Mouse (Mus musculus) adrenal gland, adult 18-20 months (tissue): ENCODE data around the gene Hspb11. TPM values are rescaled to one million over a fixed set of nuclear protein-coding genes. Genes with fewer than 3 reads are reported as not detected.

Experiments used
- DNase-seq, 2 experiments: peaks; one replicate each; pipeline ENCODE4 v3.0.0; 2021 to 2022; ENCODE audit warnings: low spot score in 2 of 2
- total RNA-seq, 2 experiments: library from RNA; stranded (reverse); gene quantifications; 1 replicate in 1 of 2; 2 replicates in 1 of 2; pipeline ENCODE4 v1.2.3; 2021

Hspb11 gene
- total RNA-seq, 2 experiments from 2014 or later: 17.3 to 20.3 TPM

GRCm38 (mm10) chr4:107248061-107248460 is 5.3 kb upstream of the Hspb11 start:
- no peak for DNase-seq

- no peak for DNase-seq
These were observed 3.9 kb upstream of the Hspb11 start for GRCm38 (mm10) chr4:107249471-107249870.

GRCm38 (mm10) chr4:107250494-107250893 is 2.9 kb upstream of the Hspb11 start:
- DNase-seq: peak in 1 of 2 experiments; percentile 15

- peak in 1 of 2 experiments; percentile 3 for DNase-seq
These were observed 871 bp upstream of the Hspb11 start for GRCm38 (mm10) chr4:107252522-107252921.

GRCm38 (mm10) chr4:107254414-107254813 is 1.0 kb downstream of the Hspb11 start:
- DNase-seq: no peak

- no peak for DNase-seq
These were observed 6.6 kb downstream of the Hspb11 start for GRCm38 (mm10) chr4:107260001-107260400.

- no peak for DNase-seq
These were observed 20.3 kb downstream of the Hspb11 start for GRCm38 (mm10) chr4:107273683-107274082.

- DNase-seq: no peak
These were observed 21.1 kb downstream of the Hspb11 start for GRCm38 (mm10) chr4:107274511-107274910.

- DNase-seq: no peak
These were observed 24.9 kb downstream of the Hspb11 start for GRCm38 (mm10) chr4:107278188-107278707.

GRCm38 (mm10) chr4:107280843-107281475 is 27.6 kb downstream of the Hspb11 start:
- DNase-seq: no peak

- no peak for DNase-seq
These were observed 32.2 kb downstream of the Hspb11 start for GRCm38 (mm10) chr4:107285446-107286200.

- no peak for DNase-seq
These were observed 33.0 kb downstream of the Hspb11 start for GRCm38 (mm10) chr4:107286386-107286785.

- DNase-seq: no peak
These were observed 34.1 kb downstream of the Hspb11 start for GRCm38 (mm10) chr4:107287517-107287916.

GRCm38 (mm10) chr4:107291611-107292272 is 38.3 kb downstream of the Hspb11 start:
- no peak for DNase-seq

GRCm38 (mm10) chr4:107292273-107292662 is 38.9 kb downstream of the Hspb11 start:
- no peak for DNase-seq

- no peak for DNase-seq
These were observed 44.7 kb downstream of the Hspb11 start for GRCm38 (mm10) chr4:107298071-107298606.

GRCm38 (mm10) chr4:107299779-107300340 is 46.5 kb downstream of the Hspb11 start:
- no peak for DNase-seq

- no peak for DNase-seq
These were observed 47.0 kb downstream of the Hspb11 start for GRCm38 (mm10) chr4:107300371-107300770.

- no peak for DNase-seq
These were observed 47.6 kb downstream of the Hspb11 start for GRCm38 (mm10) chr4:107300902-107301555.

- no peak for DNase-seq
These were observed 48.8 kb downstream of the Hspb11 start for GRCm38 (mm10) chr4:107302221-107302620.

- no peak for DNase-seq
These were observed 49.4 kb downstream of the Hspb11 start for GRCm38 (mm10) chr4:107302832-107303231.
